Mouse (Mus musculus) cerebellum, postnatal 36 days (tissue): ENCODE measurements at regions not wholly inside any gene's neighbourhood (a gene's known extent, or its start where the extent isn't known, plus 50 kb on each side); places are given as distances from the start of the nearest gene placed in this dataset.
A peak's percentile ranks its signal among the peaks of the same experiment; 100 is the strongest.

Experiments
- DNase-seq, 2 experiments: peaks; one replicate each; pipeline ENCODE4 v3.0.0; 2021 to 2022; ENCODE audit warnings: mixed read lengths in 2 of 2

DNA sequence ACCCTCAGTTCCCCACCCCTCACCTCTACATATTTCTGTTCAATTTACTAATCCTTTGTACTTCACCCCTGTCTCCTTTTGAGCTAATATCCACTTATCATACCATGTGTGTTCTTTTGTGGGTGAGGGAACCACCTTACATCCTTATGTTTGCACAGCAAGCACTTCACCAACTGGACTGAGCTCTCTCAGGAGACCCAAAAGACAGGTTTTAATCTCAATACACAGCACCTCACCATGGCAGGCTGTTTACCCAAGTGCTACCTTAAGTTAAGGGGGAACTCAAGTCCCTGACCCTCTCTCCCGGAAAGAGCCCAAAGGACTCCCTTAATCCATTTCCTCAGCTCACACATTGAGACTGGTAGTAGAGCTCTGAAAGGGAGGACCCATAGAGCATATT lies 62.3 kb upstream of the Agr3 start:
- no peak for DNase-seq

DNA sequence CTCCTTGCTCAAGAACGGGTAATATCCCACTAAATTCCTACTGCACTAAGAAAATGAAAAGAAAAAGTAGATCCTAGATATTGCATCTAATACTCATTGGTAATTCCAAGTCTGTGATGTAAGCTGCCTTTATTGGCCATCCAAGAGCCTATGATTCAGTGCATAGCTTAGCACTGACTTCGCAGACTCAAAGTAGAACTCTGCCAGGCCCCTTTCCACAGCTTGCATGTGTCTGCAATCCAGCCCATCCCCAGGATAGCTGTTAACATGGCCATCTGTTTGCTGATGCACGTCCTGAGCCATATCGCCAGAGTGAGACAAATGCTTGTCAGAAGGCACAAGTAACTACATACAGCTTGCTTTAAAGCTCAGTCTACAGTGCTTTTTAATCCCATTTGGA lies 72.3 kb upstream of the Agr3 start:
- DNase-seq: no peak

DNA sequence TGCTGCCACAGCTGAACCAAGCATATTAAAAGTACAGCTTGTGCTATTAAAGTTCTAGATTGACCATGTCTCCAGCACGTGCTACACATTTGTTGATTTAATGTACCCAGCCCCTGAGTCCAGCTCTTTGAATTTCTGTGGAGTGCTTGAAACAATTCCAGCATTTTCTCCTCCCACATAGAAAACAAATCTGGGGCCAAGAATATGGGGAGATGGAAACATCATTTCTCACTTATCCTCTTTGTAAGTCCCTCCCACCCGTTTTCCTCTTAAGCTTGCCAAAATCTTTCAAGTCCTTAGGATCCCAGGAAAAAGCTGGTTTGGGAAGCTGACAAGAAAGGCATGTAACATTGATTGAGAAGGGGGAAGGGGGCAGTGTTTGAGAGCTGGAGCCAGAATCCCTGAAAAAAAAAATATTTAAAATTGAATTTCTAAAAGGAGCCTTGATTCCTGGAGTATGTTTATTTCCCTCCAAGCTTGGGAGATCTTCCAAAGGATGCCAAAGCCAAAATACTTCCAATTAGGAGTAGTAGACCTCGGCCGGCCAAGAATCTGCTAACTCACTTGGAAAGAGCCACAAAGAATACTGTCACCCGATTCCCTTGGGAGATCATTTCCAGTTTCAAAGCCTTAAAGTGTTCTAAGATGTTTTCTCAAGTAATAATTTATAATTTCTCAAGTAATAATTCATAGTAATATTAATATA lies 78.4 kb upstream of the Agr3 start:
- no peak for DNase-seq

DNA sequence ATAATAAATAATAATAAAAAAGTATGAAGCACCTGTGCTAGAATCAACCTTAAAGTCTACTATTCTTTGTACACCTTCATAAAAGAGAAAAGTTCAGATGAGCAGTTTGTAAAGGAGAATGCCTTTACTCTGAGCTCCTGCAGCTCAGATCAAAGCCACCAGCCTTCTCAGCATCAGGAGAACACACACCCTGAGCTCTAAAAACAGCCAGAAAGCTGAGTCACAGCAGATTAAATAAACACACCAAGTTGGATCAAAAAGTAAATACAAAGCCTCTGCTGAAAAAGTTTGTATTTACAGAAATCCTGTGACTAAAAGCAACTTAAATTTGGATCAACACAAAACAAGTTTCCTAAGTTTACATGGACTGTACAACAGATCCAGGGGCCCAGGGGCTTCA lies 88.5 kb upstream of the Agr3 start:
- DNase-seq: no peak

DNA sequence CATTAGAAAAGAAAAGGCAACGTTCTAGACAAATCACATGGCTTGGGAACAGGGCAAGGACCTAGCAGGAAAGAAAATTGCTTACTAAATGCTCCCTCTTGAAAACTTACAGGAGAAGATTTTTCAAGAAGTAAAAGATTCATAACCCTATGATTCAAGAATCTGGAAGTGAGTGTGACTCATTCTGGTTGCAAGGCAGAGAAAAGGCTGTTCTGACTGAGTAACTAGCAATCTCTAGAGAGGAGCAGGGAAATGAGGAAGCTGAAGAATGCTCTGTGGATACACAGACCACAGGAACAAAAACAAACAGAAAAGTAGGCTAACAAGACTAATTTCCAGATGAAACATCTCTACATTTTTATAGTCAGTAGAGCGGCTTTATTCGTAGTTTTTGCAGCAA lies 92.1 kb upstream of the Agr3 start:
- no peak for DNase-seq

DNA sequence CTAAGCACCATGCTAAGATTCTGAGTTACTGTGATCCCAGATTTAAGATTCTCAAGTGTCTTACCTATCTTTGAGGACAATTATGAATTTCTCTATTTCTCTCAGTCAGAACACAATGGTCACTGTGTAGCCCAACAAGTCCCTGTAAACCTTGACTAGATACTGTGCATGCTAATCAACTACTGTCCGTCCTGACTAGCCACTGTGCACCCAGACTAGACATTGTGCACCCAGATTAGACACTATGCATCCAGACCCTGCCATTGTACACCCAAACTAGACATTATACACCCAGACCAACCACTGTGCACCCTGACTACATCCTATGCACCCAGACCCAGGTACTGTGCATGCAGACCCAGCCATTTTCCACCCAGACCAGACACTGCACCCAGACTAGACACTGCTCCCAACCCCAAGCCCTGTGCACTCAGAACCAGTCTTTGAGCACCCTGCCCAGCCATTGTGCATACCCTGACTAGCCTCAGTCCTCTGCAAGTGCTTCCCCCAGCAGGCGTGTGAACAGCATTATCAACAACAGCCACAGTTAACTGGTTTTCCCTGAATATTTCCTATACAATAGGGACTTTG lies 93.4 kb upstream of the Agr3 start:
- DNase-seq: no peak

DNA sequence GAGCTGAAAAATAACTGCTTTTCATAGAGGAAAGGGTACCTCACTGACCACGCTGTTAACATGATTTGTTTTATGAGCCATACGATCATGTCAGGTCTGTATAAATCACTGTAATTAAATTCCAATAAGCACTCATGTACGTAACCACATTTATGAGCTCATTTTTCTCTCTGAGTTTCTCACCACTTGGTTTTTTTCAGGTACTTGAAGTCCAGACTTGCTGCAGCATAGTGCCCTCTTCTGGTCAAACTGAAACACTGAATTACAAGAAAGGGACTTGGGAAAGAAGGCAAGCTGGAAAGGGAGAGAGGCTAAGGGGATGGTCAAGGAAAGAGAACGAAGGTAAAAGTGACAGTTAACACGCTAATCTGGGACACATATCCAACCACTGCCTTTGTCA lies 94.2 kb upstream of the Agr3 start:
- peak in 1 of 2 experiments; percentile 6 for DNase-seq

DNA sequence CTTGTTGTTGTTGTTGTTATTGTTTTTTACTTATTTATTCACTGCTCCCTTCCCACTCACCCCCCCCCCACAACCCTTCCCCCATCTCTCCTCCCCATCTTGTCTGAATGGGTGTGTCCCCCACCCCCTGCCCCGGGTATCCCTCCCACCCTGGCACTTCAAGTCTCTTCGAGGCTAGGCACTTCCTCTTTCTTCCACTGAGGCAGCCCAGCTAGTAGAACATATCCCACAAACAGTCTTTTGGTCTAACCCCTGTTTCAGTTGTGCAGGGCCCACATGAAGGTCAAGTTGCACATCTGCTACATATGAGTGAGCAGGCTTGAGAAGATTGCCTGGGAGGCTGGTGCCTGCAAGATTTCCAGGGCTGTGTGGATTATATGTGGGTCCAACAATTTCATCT lies 97.6 kb upstream of the Agr3 start:
- DNase-seq: no peak

DNA sequence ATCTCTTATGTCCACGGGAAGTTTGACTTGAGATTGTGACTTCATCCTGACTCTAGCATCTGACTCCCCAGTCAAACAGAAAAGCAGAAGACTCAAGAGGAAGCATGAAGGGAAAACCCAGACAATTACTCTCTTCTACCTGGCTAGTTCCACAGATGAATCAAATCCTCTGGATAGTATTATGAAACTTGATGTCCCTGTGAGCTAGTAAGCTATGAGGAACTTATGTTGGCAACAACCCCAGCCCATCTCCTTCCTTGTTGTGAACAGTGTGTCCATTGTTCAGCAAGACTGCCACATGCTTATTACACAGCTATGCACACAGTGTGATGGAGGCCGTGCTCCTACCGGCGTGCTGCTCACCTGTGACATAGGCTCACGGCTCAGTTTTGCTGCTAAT lies 98.4 kb upstream of the Agr3 start:
- no peak for DNase-seq

DNA sequence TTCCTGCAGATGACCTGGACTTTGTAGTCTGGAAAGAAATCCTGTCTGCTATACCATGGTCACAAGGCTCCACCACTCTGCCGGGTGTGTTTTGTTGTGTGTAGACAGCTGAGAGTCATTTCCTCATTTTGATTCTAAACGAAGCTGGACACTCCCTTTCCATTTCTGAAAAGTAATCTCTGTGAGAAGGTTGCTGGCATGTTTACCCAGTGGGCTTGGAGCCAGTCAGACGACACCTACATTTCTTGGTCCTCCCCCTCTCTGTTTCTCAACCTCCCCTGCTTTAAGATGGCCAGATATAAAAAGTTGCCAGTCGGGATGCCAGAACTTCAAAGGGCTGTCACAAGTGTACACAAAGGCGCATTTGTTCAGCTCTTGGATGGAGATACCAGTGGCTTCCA lies 100.8 kb upstream of the Agr3 start:
- DNase-seq: no peak

DNA sequence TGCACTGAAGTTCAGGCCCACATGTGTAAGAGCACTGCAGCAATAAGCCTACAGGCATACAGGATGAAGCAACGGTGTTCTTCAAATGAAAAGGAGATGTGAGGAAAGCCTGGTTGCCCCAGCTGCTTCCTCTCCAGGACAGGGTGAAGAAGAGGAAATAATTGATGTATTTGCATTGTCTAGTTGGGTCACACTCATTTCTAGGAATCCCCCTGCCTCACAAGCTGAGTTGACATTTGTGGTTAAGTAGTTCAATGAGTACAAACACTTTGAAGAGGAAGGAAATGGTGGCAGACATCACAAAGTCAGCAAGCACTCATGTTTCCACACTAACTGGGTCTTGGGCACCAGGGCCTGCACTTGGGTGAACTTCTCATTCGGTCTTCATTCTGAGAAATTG lies 126.2 kb upstream of the Agr3 start:
- DNase-seq: no peak

DNA sequence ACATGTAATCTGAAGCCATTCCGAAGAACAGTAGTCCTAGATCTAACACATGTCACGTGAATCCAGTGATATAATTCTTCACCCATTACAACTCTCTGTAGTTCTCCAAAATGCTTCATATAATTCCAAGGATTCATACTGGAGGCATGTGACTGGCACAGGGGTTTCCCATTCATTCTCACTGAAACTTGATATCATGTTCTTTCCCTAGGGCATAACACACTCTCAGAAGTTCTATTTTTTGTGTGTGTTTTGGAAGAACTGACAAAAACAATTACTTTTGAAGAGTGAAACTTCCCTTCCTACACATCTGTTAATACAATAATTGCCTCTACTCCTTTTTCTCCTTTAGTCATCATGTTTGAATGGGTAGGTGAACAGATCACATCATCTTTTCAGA lies 150.0 kb upstream of the Agr3 start:
- DNase-seq: no peak

DNA sequence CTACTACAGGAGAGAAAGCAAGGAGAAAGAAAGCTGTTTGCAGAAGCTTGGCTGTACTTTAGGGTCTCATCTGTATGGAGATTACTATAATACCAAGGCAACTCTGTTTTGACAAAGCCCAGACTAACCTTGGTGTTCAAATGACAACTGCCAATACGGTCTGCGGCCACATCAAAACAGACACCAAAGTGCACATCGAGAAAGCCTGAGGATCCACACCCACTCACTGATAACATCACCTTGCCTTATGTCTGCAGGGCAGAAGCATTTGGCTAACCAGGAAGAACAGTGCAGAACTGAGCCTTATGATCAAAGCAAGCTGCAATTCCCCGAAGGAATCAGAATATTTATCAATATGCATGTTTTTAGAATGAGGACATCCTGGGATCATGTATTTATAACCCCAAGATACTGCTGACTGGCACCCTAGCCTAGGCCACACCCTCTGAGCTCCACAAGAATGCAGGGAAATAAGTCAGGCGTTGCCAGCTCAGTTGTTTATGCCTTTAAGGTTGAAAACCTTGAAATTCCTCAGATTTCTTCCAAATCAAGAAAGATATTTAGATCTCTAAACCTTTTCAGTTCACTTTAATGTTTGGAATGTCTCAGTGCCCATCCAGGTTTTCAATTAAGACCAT lies 154.9 kb upstream of the Agr3 start:
- DNase-seq: no peak

DNA sequence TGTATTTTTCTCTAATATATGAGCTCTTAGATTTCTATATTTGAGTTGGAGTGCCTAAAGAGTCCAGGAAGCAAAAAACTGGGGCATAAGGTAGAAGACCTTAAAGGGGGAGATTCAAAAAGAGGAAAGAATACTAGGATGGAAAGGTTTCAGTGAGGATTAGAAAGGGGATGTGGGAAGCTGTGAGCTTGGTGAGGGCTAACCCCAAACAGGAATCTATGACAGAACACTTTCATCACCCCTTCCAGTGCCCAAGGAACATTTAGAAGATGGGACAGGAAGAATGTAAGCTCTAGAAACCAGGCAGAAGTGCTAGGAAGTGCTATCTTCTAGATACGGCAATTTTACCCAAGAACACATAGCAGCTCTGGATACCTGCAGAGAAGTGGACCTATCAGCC lies 166.5 kb upstream of the Agr3 start:
- DNase-seq: no peak

DNA sequence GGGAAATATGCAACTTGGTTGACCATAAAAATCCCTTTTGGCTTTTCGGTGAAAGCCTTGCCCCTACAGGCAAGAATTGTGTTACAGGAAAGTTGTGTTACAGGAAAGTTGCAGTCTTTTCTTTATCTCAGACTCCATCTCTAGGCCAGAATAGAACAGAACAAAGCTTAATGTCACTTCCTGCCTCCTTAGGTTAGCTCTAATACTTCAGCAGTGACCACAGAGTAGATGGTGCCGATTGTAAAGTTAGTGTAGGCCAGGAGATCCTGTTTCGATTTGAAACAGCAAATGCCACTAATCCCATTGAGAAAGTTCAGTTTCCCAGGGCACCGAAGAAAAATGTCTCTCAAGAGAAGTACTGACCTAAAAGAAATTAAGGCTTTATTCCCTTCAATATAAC lies 170.3 kb upstream of the Agr3 start:
- DNase-seq: no peak

DNA sequence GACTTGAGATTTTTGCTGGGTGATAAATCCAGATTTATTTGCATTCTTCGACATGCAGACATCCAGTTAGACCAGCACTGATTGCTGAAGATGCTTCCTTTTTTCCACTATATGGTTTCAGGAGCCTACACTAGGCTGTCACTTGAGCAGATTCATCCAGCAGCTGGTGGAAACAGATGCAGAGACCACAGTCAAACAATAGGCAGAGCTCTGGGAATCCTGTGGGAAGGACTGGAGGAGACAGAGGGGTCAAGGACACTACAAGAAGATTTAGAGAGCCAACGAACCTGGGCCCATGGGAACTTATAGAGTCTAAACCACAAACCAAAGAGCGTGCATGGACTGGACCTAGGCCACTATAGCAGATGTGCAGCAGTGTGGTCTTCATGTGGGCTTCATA lies 177.4 kb upstream of the Agr3 start:
- DNase-seq: no peak

DNA sequence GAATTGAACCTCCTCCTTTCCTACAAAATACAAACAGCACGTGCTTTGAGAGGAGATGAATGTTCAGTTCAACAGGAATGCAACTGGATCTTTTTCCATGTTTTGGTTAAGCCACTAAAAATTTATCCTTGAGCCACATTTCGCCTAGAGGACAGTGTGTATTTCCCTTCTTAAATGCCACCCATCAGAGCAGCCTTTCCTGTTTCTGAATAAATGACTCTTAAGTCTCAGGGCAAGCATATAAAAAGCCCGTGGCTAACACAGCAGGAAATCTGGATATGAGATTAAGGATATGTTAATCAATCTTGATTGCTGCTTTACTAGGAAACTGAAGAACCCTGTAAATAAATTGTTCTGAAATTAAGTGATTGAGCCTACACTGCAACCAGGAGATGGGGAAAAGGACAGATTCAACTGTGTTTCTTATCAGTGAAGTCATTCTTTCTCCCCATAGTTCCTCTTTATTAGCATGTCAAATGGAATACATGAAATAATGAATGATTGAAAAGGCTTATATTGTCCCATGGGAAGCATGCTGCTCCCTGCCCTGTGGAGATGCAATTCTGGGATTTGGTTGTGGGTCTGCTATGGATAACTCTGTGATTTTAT lies 178.6 kb upstream of the Agr3 start:
- no peak for DNase-seq

DNA sequence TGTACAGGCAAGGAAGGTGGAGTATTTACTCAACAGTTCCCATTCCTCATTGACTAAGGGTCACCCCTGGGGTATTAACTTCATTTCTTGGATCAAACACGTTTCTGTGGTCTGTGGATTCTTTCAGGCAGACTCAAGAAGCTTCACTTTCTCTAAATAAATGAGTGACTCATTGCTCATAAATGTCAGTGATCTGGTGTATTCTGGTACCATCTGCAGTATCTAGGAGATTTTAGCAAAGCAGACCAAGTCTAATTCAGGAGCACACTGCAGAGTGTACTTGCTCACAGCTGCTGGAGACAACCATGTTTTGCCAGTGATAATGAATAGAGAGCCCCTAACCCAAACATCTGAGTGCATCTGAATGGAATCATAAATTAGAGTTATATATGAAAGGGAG lies 182.7 kb upstream of the Agr3 start:
- no peak for DNase-seq

DNA sequence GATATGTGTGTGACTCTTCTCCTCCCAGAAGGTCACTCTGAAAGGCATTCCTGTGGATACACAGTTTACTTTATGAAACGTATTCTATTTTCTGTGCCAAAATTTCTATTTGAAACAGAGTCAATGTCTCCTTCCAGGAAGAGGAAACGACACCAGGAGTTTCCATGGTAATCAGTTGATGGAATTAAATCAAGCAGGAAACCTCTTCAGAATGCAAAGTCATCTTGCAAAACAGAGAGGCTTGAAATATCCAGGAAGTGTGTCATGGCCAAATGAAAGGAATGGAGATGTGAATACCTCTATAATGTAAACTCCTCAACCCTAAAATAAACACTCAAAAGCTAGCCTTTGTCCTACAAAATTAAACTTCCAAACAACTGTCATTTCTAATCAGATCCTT lies 189.0 kb upstream of the Agr3 start:
- no peak for DNase-seq

DNA sequence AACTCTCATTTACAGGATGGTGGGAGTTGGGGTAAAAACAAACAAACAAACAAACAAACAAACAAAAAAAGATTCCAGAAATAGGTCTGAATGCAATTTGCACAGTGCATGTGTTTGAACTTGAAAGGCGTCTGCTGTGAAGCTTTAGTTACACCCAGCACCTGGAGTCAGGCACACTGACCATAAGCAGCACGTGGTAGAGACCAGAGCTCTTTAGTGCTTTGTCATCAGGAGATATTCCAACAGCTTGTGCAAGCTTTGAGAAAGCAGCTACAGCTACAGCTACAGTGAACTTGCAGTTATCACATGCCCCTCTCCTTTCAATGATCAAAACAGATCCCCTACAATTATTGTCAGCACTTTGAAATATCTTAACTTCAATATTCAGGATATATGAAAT lies 190.4 kb upstream of the Agr3 start:
- DNase-seq: no peak

DNA sequence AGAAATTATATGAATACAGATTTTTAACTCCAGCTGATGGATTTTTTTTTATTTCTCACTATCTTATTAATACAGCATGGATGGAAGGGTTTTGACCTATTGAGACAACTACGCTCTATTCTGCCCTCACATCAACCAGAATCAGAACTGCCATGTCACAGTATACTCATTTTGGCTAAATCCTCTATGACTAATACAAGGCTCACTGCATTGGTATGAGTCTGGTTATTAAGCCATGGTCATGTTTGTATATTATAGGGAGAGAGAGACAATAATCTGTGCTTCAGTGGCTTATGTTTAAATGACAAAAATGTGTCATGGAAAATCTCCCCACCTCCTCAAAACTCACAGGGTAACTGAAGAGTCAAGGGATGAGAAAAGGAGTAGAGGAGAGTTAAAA lies 191.0 kb upstream of the Agr3 start:
- no peak for DNase-seq

DNA sequence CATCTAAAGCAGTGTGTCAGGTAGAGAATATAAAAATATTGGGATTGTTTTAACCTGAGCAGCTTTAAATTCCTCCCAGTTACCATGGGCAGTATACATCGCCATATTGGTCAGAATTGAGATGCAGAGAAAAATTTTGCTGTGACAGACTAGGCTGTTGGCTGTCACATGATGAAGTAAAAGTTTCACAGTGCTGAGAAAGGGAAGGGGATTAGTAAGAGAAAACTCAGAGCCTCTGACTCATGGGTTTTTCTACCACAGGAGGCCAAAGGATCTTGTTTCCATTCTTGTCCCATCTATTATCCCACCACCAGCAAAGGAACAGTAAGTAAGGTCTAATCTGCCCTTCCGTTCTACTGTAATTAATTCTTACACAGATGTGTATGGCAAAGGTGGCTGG lies 191.8 kb upstream of the Agr3 start:
- no peak for DNase-seq

DNA sequence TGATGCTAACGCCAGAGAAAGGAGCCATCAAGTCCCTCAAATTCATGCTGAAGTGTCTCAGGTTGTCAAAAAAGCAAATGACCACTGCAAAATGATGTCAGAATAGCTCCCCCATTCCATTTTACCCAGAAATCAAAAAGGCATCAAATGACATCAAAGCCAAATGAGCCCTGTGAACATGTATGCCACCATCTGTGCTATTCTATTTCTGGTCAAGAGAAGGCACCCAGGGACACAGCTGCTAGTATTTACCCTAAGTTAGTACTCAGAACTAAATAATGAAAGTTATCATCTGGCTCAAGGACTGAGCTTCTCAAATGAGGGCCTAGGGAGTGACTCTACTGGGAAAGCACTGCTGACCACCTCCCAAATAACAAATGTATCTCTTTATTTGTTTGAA lies 191.1 kb upstream of the Ahr start:
- DNase-seq: no peak

DNA sequence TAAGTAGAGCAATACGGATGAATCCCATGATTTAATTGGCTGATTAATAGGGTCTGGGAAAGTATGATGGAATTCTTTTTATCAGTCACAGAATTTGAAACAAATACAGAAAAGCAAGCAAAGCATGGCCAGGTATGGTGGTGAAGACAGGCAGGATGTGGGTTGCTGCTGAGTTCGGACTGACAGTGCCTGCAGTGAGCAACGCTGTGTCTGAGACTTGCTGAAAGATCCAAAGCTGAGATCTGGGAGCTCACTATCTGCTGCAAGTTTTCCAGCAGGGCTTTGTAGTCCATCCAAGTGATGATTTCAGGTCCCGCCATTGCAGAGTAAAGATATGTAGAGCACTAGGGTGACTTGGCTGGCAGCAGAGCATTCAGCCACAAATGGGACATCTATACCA lies 189.3 kb upstream of the Ahr start:
- DNase-seq: no peak
